Mouse (Mus musculus) liver, postnatal 0 days (tissue): ENCODE results near the gene Plpp3. TPM values are rescaled to one million over a fixed set of nuclear protein-coding genes. Genes with fewer than 3 reads are reported as not detected.

Experiments used
- ATAC-seq: fragments of 200-750 bp; cut with Nextera tagmentation; 2 replicates; pipeline ENCODE4 v1.8.0; 2017; ENCODE audit warnings: mild to moderate bottlenecking, moderate library complexity
- DNase-seq: peaks from one replicate; pipeline ENCODE4 v3.0.0-alpha.2; 2016
- H3K27ac ChIP-seq: fragments of 300-500 bp; sonication (generic); 2 replicates; pipeline ENCODE4 v1.5.1; 2014; ENCODE audit warnings: antibody characterized with exemption, moderate library complexity, mild to moderate bottlenecking, low read depth
- H3K27me3 ChIP-seq: fragments of 300-500 bp; sonication (generic); 2 replicates; pipeline ENCODE4 v1.6.1; 2014; ENCODE audit warnings: low read length, control low read depth, mixed read lengths; ENCODE audit not compliant: insufficient read depth
- H3K36me3 ChIP-seq: fragments of 300-500 bp; sonication (generic); replicated peaks from 2 replicates; pipeline ENCODE4 v1.6.1; 2014; ENCODE audit warnings: mild to moderate bottlenecking, control low read depth, low read length, moderate library complexity, mixed read lengths; ENCODE audit not compliant: insufficient read depth
- H3K4me1 ChIP-seq: fragments of 300-500 bp; sonication (generic); 2 replicates; pipeline ENCODE4 v1.6.1; 2014; ENCODE audit warnings: antibody characterized with exemption, mild to moderate bottlenecking, control low read depth; ENCODE audit not compliant: insufficient read depth
- H3K4me2 ChIP-seq: fragments of 300-500 bp; sonication (generic); 2 replicates; pipeline ENCODE4 v1.6.1; 2014; ENCODE audit warnings: low read depth, mild to moderate bottlenecking, low read length, moderate library complexity, mixed read lengths
- H3K4me3 ChIP-seq: fragments of 300-500 bp; sonication (generic); 2 replicates; pipeline ENCODE4 v1.5.1; 2014; ENCODE audit warnings: low read depth, low read length
- H3K9ac ChIP-seq: fragments of 300-500 bp; sonication (generic); replicated peaks from 2 replicates; pipeline ENCODE4 v1.6.1; 2014; ENCODE audit warnings: mild to moderate bottlenecking, moderate library complexity
- H3K9me3 ChIP-seq: fragments of 300-500 bp; sonication (generic); 2 replicates; pipeline ENCODE4 v1.6.1; 2016; ENCODE audit warnings: mild to moderate bottlenecking, control low read depth, low read length, mixed read lengths
- CTCF ChIP-seq: sonication (generic); IDR thresholded peaks from 2 replicates; pipeline ENCODE4 v1.5.1; 2016; ENCODE audit warnings: antibody characterized with exemption, low read depth
- EP300 ChIP-seq: IDR thresholded peaks from 2 replicates; pipeline ENCODE4 v1.6.1; 2016; ENCODE audit warnings: antibody characterized with exemption, low read depth, mild to moderate bottlenecking
- WGBS: fragments of 180-500 bp; shearing (Covaris S2); extraction: QIAGEN DNeasy Blood & Tissue Kit; methylation state at CpG from one replicate; pipeline ENCODE4 v1.1.7; 2014; ENCODE audit not compliant: insufficient replicate concordance; 5-methylcytosine and 5-hydroxymethylcytosine counted together
- polyA plus RNA-seq: library from polyadenylated mRNA; unstranded; fragments of >200 nt; fragmentation: Nextera tagmentation; extraction: Ambion mirVana; gene quantifications from 2 replicates; pipeline ENCODE4 v1.2.1, GENCODE M21; 2015

Plpp3 gene
- polyA plus RNA-seq, 1 experiment from 2014 or later, result 62.4 TPM

GRCm38 (mm10) chr4:105281751-105282231 lies 124.6 kb downstream of the Plpp3 start:
- Histone ChIP-seq H3K4me1 (peaks cover 28% of the 10 kb centered on the region), H3K36me3 (no peaks in the 10 kb centered on the region), H3K27ac (no peak overlapping the region), H3K27me3 (no peaks in the 10 kb centered on the region), H3K9me3 (no peaks in the 10 kb centered on the region), H3K4me3 (no peak overlapping the region), H3K9ac (no peak overlapping the region), H3K4me2 (no peak overlapping the region)
- ATAC-seq, result no peak
- no peak for DNase-seq
- TF ChIP-seq EP300 (no peak), CTCF (no peak)
- 50% methylated on average over 7 of the region's 7 CpGs for WGBS

Other genes starting within 250 kb of the Plpp3 start
- 1.7 and 1.8 TPM in 2 replicates for gene Fyb2, start 243.9 kb upstream of the Plpp3 start, polyA plus RNA-seq
- gene Prkaa2, start 47.5 kb upstream of the Plpp3 start, polyA plus RNA-seq, result 1.1 TPM in 2 replicates